Mouse (Mus musculus) inflammation-experienced regulatory T-cells (primary cell): Measurements from ENCODE around the gene Glis3. TPM values are rescaled to one million over a fixed set of nuclear protein-coding genes. Genes with fewer than 3 reads are reported as not detected.

Experiments
- polyA plus RNA-seq, 2 experiments: library from polyadenylated mRNA; unstranded; fragments of 100-300 nt; shearing (Covaris generic); gene quantifications; one replicate each; pipeline ENCODE4 v1.2.1; 2017

The Glis3 gene
- 1 to 10 TPM in 1 of 2 experiments, under 1 TPM in 1; 0.48 to 2.9 TPM for polyA plus RNA-seq

DNA sequence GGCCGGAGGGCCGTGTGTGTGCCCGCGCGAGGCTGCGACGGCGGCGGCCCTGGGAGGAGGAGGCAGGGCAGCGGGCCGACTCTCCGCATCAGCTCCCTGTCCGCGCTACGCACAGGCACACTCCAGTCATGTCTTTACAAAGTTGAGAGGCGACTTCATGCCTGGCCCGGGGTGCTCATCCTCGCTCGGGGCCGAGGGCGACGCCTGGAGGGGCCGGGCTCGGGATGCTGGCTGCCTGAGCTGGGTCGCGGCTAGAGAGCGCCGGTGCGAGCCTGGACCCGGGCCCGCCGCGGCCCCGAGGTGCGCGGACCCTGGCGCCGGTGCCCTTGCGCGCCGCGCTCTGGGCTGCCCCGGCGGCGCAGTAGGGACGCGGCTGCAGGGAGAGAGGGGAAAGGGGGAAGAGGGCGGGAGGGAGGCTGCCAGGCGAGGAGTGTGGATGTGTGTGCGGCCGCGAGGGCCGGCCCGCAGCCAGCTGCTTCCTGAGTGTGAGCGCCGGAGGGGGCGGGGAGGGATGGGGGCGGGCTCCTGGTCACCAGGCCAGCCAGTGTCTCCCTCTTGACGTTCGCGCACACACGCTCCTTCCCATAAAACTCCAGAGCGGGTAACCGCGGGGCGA, at the start of gene Glis3:
Gene Glis3, minus strand, starts transcription at position 302 of the 616 bp plus-strand sequence.

Other genes starting within 250 kb of the Glis3 start
- gene Slc1a1, start 155.0 kb upstream of the Glis3 start, polyA plus RNA-seq, result 1 to 10 TPM in 1 of 2 experiments, under 1 TPM in 1; 0.58 to 2.2 TPM